Mouse (Mus musculus) kidney, adult 2 months (tissue): Measurements from ENCODE around the gene Snx13.

ENCODE experiments used
- CTCF ChIP-seq: fragments of 200-500 bp; conservative IDR thresholded peaks from 2 replicates; pipeline ENCODE4 v1.5.1; 2011; ENCODE audit warnings: low read depth, mild to moderate bottlenecking, control low read depth, low read length, moderate library complexity, mixed read lengths; ENCODE audit not compliant: insufficient read depth, insufficient read length
- POLR2A ChIP-seq: fragments of 200-500 bp; IDR thresholded peaks from one replicate; pipeline ENCODE4 v1.6.1; 2011; ENCODE audit warnings: low read depth, low read length, control low read depth

DNA sequence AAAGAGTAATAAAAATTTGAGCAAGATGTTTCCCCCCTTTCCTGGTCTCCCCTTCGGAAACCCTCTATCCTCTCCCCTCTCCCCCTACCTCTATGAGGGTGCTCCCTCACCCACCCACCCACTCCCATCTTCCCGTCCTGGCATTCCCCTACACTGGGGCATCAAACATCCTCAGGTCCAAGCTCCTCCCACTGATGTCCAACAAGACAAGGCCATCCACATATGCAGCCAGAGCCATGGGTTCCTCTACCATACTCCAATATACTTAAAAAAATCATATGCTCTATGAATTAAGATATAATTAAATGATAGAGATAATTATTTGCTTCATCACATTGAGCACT is 145.4 kb downstream of the Snx13 start:
- no peak for TF ChIP-seq POLR2A
- TF ChIP-seq CTCF = no peak
